Mouse (Mus musculus) ES-E14 (cell line): Measurements from ENCODE around the gene Zdhhc8.
"Not testable (repeated sequence)": the region's sequence is repeated elsewhere in the genome, so short reads cannot be mapped to it uniquely, and the experiment has no call there.

ENCODE experiments used
- CHD2 ChIP-seq: IDR thresholded peaks from 2 replicates; pipeline ENCODE4 v1.6.1; 2014; ENCODE audit warnings: mild to moderate bottlenecking, low read depth, low read length, inconsistent platforms
- HCFC1 ChIP-seq: IDR thresholded peaks from 2 replicates; pipeline ENCODE4 v1.6.1; 2012; ENCODE audit warnings: low read length, inconsistent platforms, borderline replicate concordance; ENCODE audit not compliant: insufficient read depth
- MAFK ChIP-seq: IDR thresholded peaks from 2 replicates; pipeline ENCODE4 v1.6.1; 2014; ENCODE audit warnings: mild to moderate bottlenecking, low read depth, low read length, inconsistent platforms; ENCODE audit not compliant: insufficient read depth
- ZC3H11A ChIP-seq: IDR thresholded peaks from 2 replicates; pipeline ENCODE4 v1.6.1; 2012; ENCODE audit warnings: low read depth, mild to moderate bottlenecking, inconsistent platforms, low read length, borderline replicate concordance

DNA sequence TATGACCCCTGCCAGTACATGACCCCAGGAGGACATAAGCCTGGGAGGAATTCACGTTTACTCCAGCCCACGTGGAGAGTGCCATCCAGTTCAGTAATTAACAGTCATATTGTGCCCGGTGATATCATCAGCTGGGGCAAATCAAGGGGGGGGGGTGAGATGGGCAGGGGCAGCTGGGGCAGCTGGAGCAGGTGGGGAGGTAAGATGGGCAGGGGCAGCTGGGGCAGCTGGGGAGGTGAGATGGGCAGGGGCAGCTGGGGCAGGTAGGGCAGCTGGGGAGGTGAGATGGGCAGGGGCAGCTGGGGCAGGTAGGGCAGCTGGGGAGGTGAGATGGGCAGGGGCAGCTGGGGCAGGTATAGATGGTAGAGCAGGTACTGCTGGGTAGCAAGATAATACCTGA lies 39.4 kb downstream of the Zdhhc8 start:
- not testable (repeated sequence) for TF ChIP-seq CHD2, ZC3H11A, MAFK, HCFC1
